Mouse (Mus musculus): ENCODE measurements at regions not wholly inside any gene's neighbourhood (a gene's known extent, or its start where the extent isn't known, plus 50 kb on each side); places are given as distances from the start of the nearest gene placed in this dataset.

GRCm38 (mm10) chr2:108011534-108011933 lies 721.1 kb downstream of the Kcna4 start:
- Histone ChIP-seq H3K79me2 (ENCODE audit: control insufficient read depth, insufficient read depth) (no peaks in the 10 kb centered on the region), H3K36me3 (ENCODE audit: control insufficient read depth, insufficient read depth) (no peaks in the 10 kb centered on the region), H3ac (ENCODE audit: control insufficient read depth, insufficient read length, low read depth) (no peak overlapping the region), H3K27me3 (ENCODE audit: control insufficient read depth, insufficient read depth, insufficient read length) (no peaks in the 10 kb centered on the region), H3K4me3 (ENCODE audit: insufficient read depth, poor library complexity, severe bottlenecking) (no peak overlapping the region), H3K79me3 (ENCODE audit: low read depth) (no peaks in the 10 kb centered on the region)
- TF ChIP-seq MYOD1 (IDR thresholded peaks at IDR 0.05; ENCODE audit: control insufficient read depth, insufficient read length, low read depth) (no peak), MAX (IDR thresholded peaks at IDR 0.05) (no peak)

- Histone ChIP-seq H3K36me3 (ENCODE audit: control insufficient read depth, insufficient read depth) (no peaks in the 10 kb centered on the region), H3K4me3 (ENCODE audit: insufficient read depth, poor library complexity, severe bottlenecking) (no peak overlapping the region), H3ac (ENCODE audit: control insufficient read depth, insufficient read length, low read depth) (no peak overlapping the region), H3K79me3 (ENCODE audit: low read depth) (no peaks in the 10 kb centered on the region), H3K79me2 (ENCODE audit: control insufficient read depth, insufficient read depth) (no peaks in the 10 kb centered on the region), H3K27me3 (ENCODE audit: control insufficient read depth, insufficient read depth, insufficient read length) (no peaks in the 10 kb centered on the region)
- TF ChIP-seq CTCF (IDR thresholded peaks at IDR 0.05; ENCODE audit: control insufficient read depth, insufficient read depth, insufficient read length) (no peak), CEBPB (IDR thresholded peaks at IDR 0.05; ENCODE audit: low read depth) (no peak), MAX (IDR thresholded peaks at IDR 0.05) (no peak), USF1 (IDR thresholded peaks at IDR 0.05; ENCODE audit: low read depth) (peak; percentile 48), FOSL1 (IDR thresholded peaks at IDR 0.05; ENCODE audit: insufficient read depth, low read length, poor library complexity, severe bottlenecking) (no peak), MYOD1 (IDR thresholded peaks at IDR 0.05; ENCODE audit: control insufficient read depth, insufficient read length, low read depth) (peak; percentile 27)
Measured at GRCm38 (mm10) chr2:108023206-108023605, 732.8 kb downstream of the Kcna4 start.

GRCm38 (mm10) chr2:108030657-108031056 lies 740.2 kb downstream of the Kcna4 start:
- TF ChIP-seq MAX (IDR thresholded peaks at IDR 0.05), result no peak
- TF ChIP-seq USF1 (IDR thresholded peaks at IDR 0.05; ENCODE audit: low read depth), result no peak
- no peak for TF ChIP-seq MYOD1 (IDR thresholded peaks at IDR 0.05; ENCODE audit: control insufficient read depth, insufficient read length, low read depth)
- no peak for TF ChIP-seq FOSL1 (IDR thresholded peaks at IDR 0.05; ENCODE audit: insufficient read depth, low read length, poor library complexity, severe bottlenecking)
- no peak for TF ChIP-seq MYOG (IDR thresholded peaks at IDR 0.05; ENCODE audit: control insufficient read depth, extremely low read depth, insufficient read length)
- TF ChIP-seq CTCF (IDR thresholded peaks at IDR 0.05; ENCODE audit: control insufficient read depth, insufficient read depth, insufficient read length), result no peak
- TF ChIP-seq CEBPB (IDR thresholded peaks at IDR 0.05; ENCODE audit: low read depth), result no peak
- Histone ChIP-seq H3K79me2 (ENCODE audit: control insufficient read depth, insufficient read depth) (no peaks in the 10 kb centered on the region), H3K4me3 (ENCODE audit: insufficient read depth, poor library complexity, severe bottlenecking) (no peak overlapping the region), H3K79me3 (ENCODE audit: low read depth) (no peaks in the 10 kb centered on the region), H3ac (ENCODE audit: control insufficient read depth, insufficient read length, low read depth) (no peak overlapping the region), H3K27me3 (ENCODE audit: control insufficient read depth, insufficient read depth, insufficient read length) (no peaks in the 10 kb centered on the region), H3K36me3 (ENCODE audit: control insufficient read depth, insufficient read depth) (no peaks in the 10 kb centered on the region)

GRCm38 (mm10) chr2:108032301-108033013 lies 742.0 kb downstream of the Kcna4 start:
- TF ChIP-seq USF1 (IDR thresholded peaks at IDR 0.05; ENCODE audit: low read depth) (no peak), MYOG (IDR thresholded peaks at IDR 0.05; ENCODE audit: control insufficient read depth, extremely low read depth, insufficient read length) (no peak), FOSL1 (IDR thresholded peaks at IDR 0.05; ENCODE audit: insufficient read depth, low read length, poor library complexity, severe bottlenecking) (peak; percentile 78), CEBPB (IDR thresholded peaks at IDR 0.05; ENCODE audit: low read depth) (no peak), CTCF (IDR thresholded peaks at IDR 0.05; ENCODE audit: control insufficient read depth, insufficient read depth, insufficient read length) (no peak), MYOD1 (IDR thresholded peaks at IDR 0.05; ENCODE audit: control insufficient read depth, insufficient read length, low read depth) (no peak), MAX (IDR thresholded peaks at IDR 0.05) (peak; percentile 68)
- no peak overlapping the region for H3K4me3 ChIP-seq (ENCODE audit: insufficient read depth, poor library complexity, severe bottlenecking)
- no peaks in the 10 kb centered on the region for H3K79me2 ChIP-seq (ENCODE audit: control insufficient read depth, insufficient read depth)

GRCm38 (mm10) chr2:108033328-108034182 lies 743.1 kb downstream of the Kcna4 start:
- Histone ChIP-seq H3K79me3 (ENCODE audit: low read depth) (no peaks in the 10 kb centered on the region), H3K79me2 (ENCODE audit: control insufficient read depth, insufficient read depth) (no peaks in the 10 kb centered on the region), H3K27me3 (ENCODE audit: control insufficient read depth, insufficient read depth, insufficient read length) (no peaks in the 10 kb centered on the region), H3K4me3 (ENCODE audit: insufficient read depth, poor library complexity, severe bottlenecking) (no peak overlapping the region), H3ac (ENCODE audit: control insufficient read depth, insufficient read length, low read depth) (no peak overlapping the region), H3K36me3 (ENCODE audit: control insufficient read depth, insufficient read depth) (no peaks in the 10 kb centered on the region)
- TF ChIP-seq MAX (IDR thresholded peaks at IDR 0.05) (no peak), MYOD1 (IDR thresholded peaks at IDR 0.05; ENCODE audit: control insufficient read depth, insufficient read length, low read depth) (no peak), MYOG (IDR thresholded peaks at IDR 0.05; ENCODE audit: control insufficient read depth, extremely low read depth, insufficient read length) (no peak), CTCF (IDR thresholded peaks at IDR 0.05; ENCODE audit: control insufficient read depth, insufficient read depth, insufficient read length) (no peak)

More at GRCm38 (mm10) chr2:108032301-108033013, 742.0 kb downstream of the Kcna4 start:
- Histone ChIP-seq H3K79me3 (ENCODE audit: low read depth) (no peaks in the 10 kb centered on the region), H3K36me3 (ENCODE audit: control insufficient read depth, insufficient read depth) (no peaks in the 10 kb centered on the region), H3ac (ENCODE audit: control insufficient read depth, insufficient read length, low read depth) (no peak overlapping the region), H3K27me3 (ENCODE audit: control insufficient read depth, insufficient read depth, insufficient read length) (no peaks in the 10 kb centered on the region)
